ENCODE assay signal across 28 mouse cellular contexts in the genomic region with DNA sequence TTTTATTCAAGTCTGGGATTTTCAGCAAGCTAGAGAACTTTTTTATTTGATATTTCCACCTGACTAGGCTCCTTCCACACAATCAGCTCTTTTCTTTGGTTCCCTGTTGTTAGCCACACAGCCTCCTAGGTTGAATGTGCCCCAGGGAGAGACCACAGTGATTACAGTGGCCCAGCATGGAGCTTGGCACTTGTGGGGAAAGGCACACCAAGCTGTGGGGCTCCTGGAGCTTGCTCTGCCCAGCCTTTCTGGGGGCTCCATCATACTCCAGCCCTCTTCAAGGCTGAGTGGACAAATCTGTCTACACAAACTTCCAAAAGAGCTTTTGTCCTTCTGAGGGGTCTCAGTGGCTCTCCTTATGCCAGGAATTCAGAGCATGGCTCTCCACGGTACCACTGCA.
DNase-seq lines count a peak whose midpoint lies in the region; ATAC-seq and TF ChIP-seq lines count a peak whose summit lies in the region.
"Had no signal": no experiment of that assay in that cellular context is flagged by ENCODE, and none has a peak within 500 bp of the region (broad histone marks: within the 10 kb centered on the region; RNA-seq: fewer than 3 reads in every experiment).

No protein-coding gene starts in this region.

- no peak overlapping the region for H3K4me3 ChIP-seq in forebrain, embryonic 10.5 days
- H3K4me3 ChIP-seq in forebrain, postnatal 0 days (ENCODE audit: low read depth, low read length): no peak overlapping the region
- no peak overlapping the region for H3K4me3 ChIP-seq in lung, embryonic 16.5 days (ENCODE audit: low read length)
- no peak overlapping the region for H3K4me3 ChIP-seq in lung, postnatal 0 days (ENCODE audit: low read depth, low read length)
- no peak overlapping the region for H3K4me3 ChIP-seq in forebrain, embryonic 13.5 days
- H3K4me3 ChIP-seq in forebrain, embryonic 16.5 days (replicated peaks; ENCODE audit: low read length): no peak overlapping the region
- no peak overlapping the region for H3K4me3 ChIP-seq in liver, embryonic 12.5 days
- H3K4me3 ChIP-seq: embryonic facial prominence, embryonic 10.5 days; embryonic facial prominence, embryonic 13.5 days; erythroblast, embryonic 14.5 days; heart, embryonic 12.5 days; heart, embryonic 15.5 days; hindbrain, embryonic 10.5 days; hindbrain, embryonic 13.5 days; intestine, embryonic 15.5 days had no signal

- ATAC-seq in forebrain, postnatal 0 days: no peak
- ATAC-seq in lung, embryonic 16.5 days (ENCODE audit: low read depth): peak; percentile 52; the same call in 1 of the 2 replicates
- ATAC-seq in lung, postnatal 0 days: no peak
- ATAC-seq in forebrain, embryonic 13.5 days: peak; percentile 79; the same call in 1 of the 2 replicates
- peak; percentile 96 for ATAC-seq in forebrain, embryonic 16.5 days
- ATAC-seq in liver, embryonic 12.5 days: no peak
- ATAC-seq: hindbrain, embryonic 16.5 days; intestine, embryonic 15.5 days; Patski had no signal

- 24% methylated on average over 1 of the region's 1 CpGs for WGBS in forebrain, embryonic 10.5 days
- WGBS in forebrain, postnatal 0 days: 12% methylated on average over 1 of the region's 1 CpGs
- WGBS in lung, embryonic 16.5 days: 33% methylated on average over 1 of the region's 1 CpGs
- 48% methylated on average over 1 of the region's 1 CpGs for WGBS in lung, postnatal 0 days
- 0% methylated on average over 1 of the region's 1 CpGs for WGBS in forebrain, embryonic 13.5 days
- 0% methylated on average over 1 of the region's 1 CpGs for WGBS in forebrain, embryonic 16.5 days
- WGBS in liver, embryonic 12.5 days (ENCODE audit: insufficient replicate concordance): 71% methylated on average over 1 of the region's 1 CpGs

- peaks cover 4% of the 10 kb centered on the region; the same call in 1 of the 2 replicates for H3K9me3 ChIP-seq in forebrain, embryonic 10.5 days
- no peaks in the 10 kb centered on the region for H3K9me3 ChIP-seq in forebrain, postnatal 0 days (ENCODE audit: low read length)
- H3K9me3 ChIP-seq in lung, embryonic 16.5 days (ENCODE audit: control insufficient read depth, low read length): no peaks in the 10 kb centered on the region
- no peaks in the 10 kb centered on the region for H3K9me3 ChIP-seq in lung, postnatal 0 days (ENCODE audit: low read length)
- no peaks in the 10 kb centered on the region for H3K9me3 ChIP-seq in forebrain, embryonic 13.5 days (replicated peaks)
- H3K9me3 ChIP-seq in forebrain, embryonic 16.5 days (ENCODE audit: control insufficient read depth, low read length): no peaks in the 10 kb centered on the region
- no peaks in the 10 kb centered on the region for H3K9me3 ChIP-seq in liver, embryonic 12.5 days (replicated peaks)
- H3K9me3 ChIP-seq: embryonic facial prominence, embryonic 10.5 days; embryonic facial prominence, embryonic 13.5 days; heart, embryonic 12.5 days; heart, embryonic 15.5 days; hindbrain, embryonic 13.5 days; intestine, embryonic 15.5 days had no signal

- no peak overlapping the region for H3K4me2 ChIP-seq in forebrain, postnatal 0 days (ENCODE audit: low read depth)
- no peak overlapping the region for H3K4me2 ChIP-seq in lung, embryonic 16.5 days (ENCODE audit: low read depth, low read length)
- no peak overlapping the region for H3K4me2 ChIP-seq in lung, postnatal 0 days (replicated peaks; ENCODE audit: low read depth, low read length)
- H3K4me2 ChIP-seq in forebrain, embryonic 13.5 days: no peak overlapping the region
- H3K4me2 ChIP-seq in forebrain, embryonic 16.5 days (ENCODE audit: low read length): no peak overlapping the region
- H3K4me2 ChIP-seq in liver, embryonic 12.5 days: no peak overlapping the region
- H3K4me2 ChIP-seq: embryonic facial prominence, embryonic 13.5 days; heart, embryonic 12.5 days; heart, embryonic 15.5 days; hindbrain, embryonic 13.5 days; intestine, embryonic 15.5 days had no signal

- H3K27ac ChIP-seq in forebrain, embryonic 10.5 days: peak overlapping the region; percentile 51
- no peak overlapping the region for H3K27ac ChIP-seq in forebrain, postnatal 0 days (ENCODE audit: low read depth, low read length)
- no peak overlapping the region for H3K27ac ChIP-seq in lung, embryonic 16.5 days (ENCODE audit: low read length)
- H3K27ac ChIP-seq in lung, postnatal 0 days (ENCODE audit: low read length): no peak overlapping the region
- H3K27ac ChIP-seq in forebrain, embryonic 13.5 days: no peak overlapping the region
- no peak overlapping the region for H3K27ac ChIP-seq in forebrain, embryonic 16.5 days (ENCODE audit: low read length)
- H3K27ac ChIP-seq in liver, embryonic 12.5 days: no peak overlapping the region
- H3K27ac ChIP-seq: embryonic facial prominence, embryonic 10.5 days; embryonic facial prominence, embryonic 13.5 days; heart, embryonic 15.5 days; hindbrain, embryonic 10.5 days; hindbrain, embryonic 13.5 days; intestine, embryonic 15.5 days had no signal

- TF ChIP-seq EP300 in lung, postnatal 0 days (IDR thresholded peaks at IDR 0.05): no peak

- no peak for TF ChIP-seq CTCF in forebrain, postnatal 0 days (IDR thresholded peaks at IDR 0.05; ENCODE audit: low read depth)
- TF ChIP-seq CTCF in lung, postnatal 0 days (IDR thresholded peaks at IDR 0.05): no peak

- H3K27me3 ChIP-seq in forebrain, embryonic 10.5 days (ENCODE audit: poor library complexity, severe bottlenecking): no peaks in the 10 kb centered on the region
- H3K27me3 ChIP-seq in forebrain, postnatal 0 days (ENCODE audit: insufficient read depth, low read length): no peaks in the 10 kb centered on the region
- H3K27me3 ChIP-seq in lung, embryonic 16.5 days (ENCODE audit: control insufficient read depth, insufficient read depth, low read depth, low read length): no peaks in the 10 kb centered on the region
- H3K27me3 ChIP-seq in lung, postnatal 0 days (replicated peaks; ENCODE audit: insufficient read depth, low read length): no peaks in the 10 kb centered on the region
- H3K27me3 ChIP-seq in forebrain, embryonic 13.5 days: no peaks in the 10 kb centered on the region
- no peaks in the 10 kb centered on the region for H3K27me3 ChIP-seq in forebrain, embryonic 16.5 days (replicated peaks; ENCODE audit: control insufficient read depth, insufficient read depth, low read length)
- no peaks in the 10 kb centered on the region for H3K27me3 ChIP-seq in liver, embryonic 12.5 days (replicated peaks)
- H3K27me3 ChIP-seq: embryonic facial prominence, embryonic 13.5 days; heart, embryonic 12.5 days; heart, embryonic 15.5 days; hindbrain, embryonic 13.5 days; intestine, embryonic 15.5 days; Patski had no signal

- H3K36me3 ChIP-seq in forebrain, embryonic 10.5 days (replicated peaks): no peaks in the 10 kb centered on the region
- no peaks in the 10 kb centered on the region for H3K36me3 ChIP-seq in forebrain, postnatal 0 days (ENCODE audit: insufficient read depth)
- H3K36me3 ChIP-seq in lung, embryonic 16.5 days (ENCODE audit: control insufficient read depth, insufficient read depth, low read length): no peaks in the 10 kb centered on the region
- H3K36me3 ChIP-seq in lung, postnatal 0 days (ENCODE audit: insufficient read depth, low read length): no peaks in the 10 kb centered on the region
- H3K36me3 ChIP-seq in forebrain, embryonic 13.5 days (ENCODE audit: poor library complexity, severe bottlenecking): no peaks in the 10 kb centered on the region
- H3K36me3 ChIP-seq in forebrain, embryonic 16.5 days (ENCODE audit: control insufficient read depth, insufficient read depth): no peaks in the 10 kb centered on the region
- no peaks in the 10 kb centered on the region for H3K36me3 ChIP-seq in liver, embryonic 12.5 days
- H3K36me3 ChIP-seq: embryonic facial prominence, embryonic 10.5 days; embryonic facial prominence, embryonic 13.5 days; heart, embryonic 12.5 days; heart, embryonic 15.5 days; hindbrain, embryonic 10.5 days; hindbrain, embryonic 13.5 days; intestine, embryonic 15.5 days had no signal

- DNase-seq in forebrain, embryonic 10.5 days (ENCODE audit: extremely low spot score, low spot score): no peak
- DNase-seq in forebrain, postnatal 0 days: no peak
- no peak for DNase-seq in lung, postnatal 0 days (ENCODE audit: low spot score)
- DNase-seq in spleen, adult 18-20 months: no peak
- DNase-seq: adrenal gland, postnatal 10 days; adrenal gland, postnatal 36 days; cerebellum, adult 11 months; cerebellum, adult 2 months; cerebellum, adult 9-11 months; cerebellum, postnatal 25 days; gastrocnemius, postnatal 25 days; heart, adult 18-20 months; heart, postnatal 10 days; heart, postnatal 36 days had no signal

- peaks cover 9% of the 10 kb centered on the region for H3K4me1 ChIP-seq in forebrain, embryonic 10.5 days
- H3K4me1 ChIP-seq in forebrain, postnatal 0 days (ENCODE audit: insufficient read depth): no peaks in the 10 kb centered on the region
- H3K4me1 ChIP-seq in lung, embryonic 16.5 days (replicated peaks; ENCODE audit: control insufficient read depth, insufficient read depth, low read length): no peaks in the 10 kb centered on the region
- no peaks in the 10 kb centered on the region for H3K4me1 ChIP-seq in lung, postnatal 0 days (ENCODE audit: insufficient read depth, low read depth, low read length)
- no peaks in the 10 kb centered on the region for H3K4me1 ChIP-seq in forebrain, embryonic 13.5 days
- H3K4me1 ChIP-seq in forebrain, embryonic 16.5 days (replicated peaks; ENCODE audit: control insufficient read depth, insufficient read depth, low read length): no peaks in the 10 kb centered on the region
- no peaks in the 10 kb centered on the region for H3K4me1 ChIP-seq in liver, embryonic 12.5 days
- H3K4me1 ChIP-seq: embryonic facial prominence, embryonic 10.5 days; embryonic facial prominence, embryonic 13.5 days; heart, embryonic 12.5 days; heart, embryonic 15.5 days; hindbrain, embryonic 10.5 days; hindbrain, embryonic 13.5 days; intestine, embryonic 15.5 days had no signal

- no peak overlapping the region for H3K9ac ChIP-seq in forebrain, postnatal 0 days
- H3K9ac ChIP-seq in lung, embryonic 16.5 days (ENCODE audit: low read length): no peak overlapping the region
- no peak overlapping the region for H3K9ac ChIP-seq in lung, postnatal 0 days (replicated peaks; ENCODE audit: low read depth)
- no peak overlapping the region for H3K9ac ChIP-seq in forebrain, embryonic 13.5 days
- H3K9ac ChIP-seq in forebrain, embryonic 16.5 days (replicated peaks; ENCODE audit: low read depth, low read length): no peak overlapping the region
- H3K9ac ChIP-seq in liver, embryonic 12.5 days: no peak overlapping the region
- H3K9ac ChIP-seq: embryonic facial prominence, embryonic 13.5 days; heart, embryonic 12.5 days; heart, embryonic 15.5 days; hindbrain, embryonic 13.5 days; intestine, embryonic 15.5 days had no signal

Comparison
In these comparisons a context has a peak if more than half of its experiments do, and no peak if none do; other contexts are left out.
1. ATAC-seq: peak in lung, embryonic 16.5 days (single experiment), forebrain, embryonic 13.5 days (single experiment) and forebrain, embryonic 16.5 days (single experiment); none in forebrain, postnatal 0 days (single experiment), lung, postnatal 0 days (single experiment) and liver, embryonic 12.5 days (single experiment).